Mouse (Mus musculus) liver, postnatal 0 days (tissue): ENCODE measurements around the gene Epm2aip1.

ENCODE experiments used
- CTCF ChIP-seq: sonication (generic); IDR thresholded peaks from 2 replicates; pipeline ENCODE4 v1.5.1; 2016; ENCODE audit warnings: antibody characterized with exemption, low read depth
- EP300 ChIP-seq: IDR thresholded peaks from 2 replicates; pipeline ENCODE4 v1.6.1; 2016; ENCODE audit warnings: antibody characterized with exemption, low read depth, mild to moderate bottlenecking

DNA sequence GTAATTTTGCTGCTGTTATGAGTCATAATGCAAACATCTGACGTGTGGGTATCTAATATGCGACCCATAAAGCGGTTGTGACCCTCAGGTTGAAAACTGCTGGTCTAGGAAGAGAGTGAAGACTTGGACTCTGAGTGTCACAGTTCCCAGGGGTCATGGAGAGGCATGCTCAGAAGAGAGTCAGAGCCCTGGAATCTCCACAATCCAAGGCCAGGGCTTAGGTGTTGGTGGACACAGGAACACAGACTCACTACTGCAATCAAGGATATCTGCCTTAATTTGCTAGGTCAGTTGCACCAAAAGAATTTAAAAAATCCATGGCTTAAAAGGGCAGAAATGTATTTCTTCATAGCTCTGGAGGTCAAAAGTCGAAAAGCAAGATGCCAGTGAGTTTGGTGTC is 21.5 kb downstream of the Epm2aip1 start:
- TF ChIP-seq CTCF (no peak), EP300 (no peak)
